In genomic region chr2:25877736-25878268, GRCm38 (mm10) we compare ENCODE assay signal across 9 mouse cellular contexts. TPM values are rescaled to one million over a fixed set of nuclear protein-coding genes. Genes with fewer than 3 reads are reported as not detected.
DNase-seq lines count a peak whose midpoint lies in the region; ATAC-seq and TF ChIP-seq lines count a peak whose summit lies in the region.
"Had no signal": no experiment of that assay in that cellular context is flagged by ENCODE, and none has a peak within 500 bp of the region (broad histone marks: within the 10 kb centered on the region; RNA-seq: fewer than 3 reads in every experiment).

No protein-coding gene starts in this region.

- intact Hi-C loops in left cerebral cortex, postnatal 4 days (cut with DNase I): no loop called here

- no peak overlapping the region for H3K27ac ChIP-seq in embryonic facial prominence, embryonic 13.5 days

- 3% methylated on average over 46 of the region's 49 CpGs for WGBS in embryonic facial prominence, embryonic 13.5 days

- H3K9me3 ChIP-seq in E14TG2a.4 (ENCODE audit: low read length): no peaks in the 10 kb centered on the region
- H3K9me3 ChIP-seq in embryonic facial prominence, embryonic 13.5 days: peaks cover 3% of the 10 kb centered on the region; the same call in 1 of the 2 replicates

- H3K4me3 ChIP-seq in E14TG2a.4 (replicated peaks; ENCODE audit: low read length): peak overlapping the region; percentile 80
- H3K4me3 ChIP-seq in embryonic facial prominence, embryonic 13.5 days: peak overlapping the region; percentile 47

- DNase-seq in adrenal gland, postnatal 10 days: peak; percentile 29
- no peak for DNase-seq in adrenal gland, adult 8-10 months
- peak; percentile 22 for DNase-seq in left cerebral cortex, postnatal 4 days
- DNase-seq in right cerebral cortex, postnatal 10 days (ENCODE audit: low spot score in 2 of 2): peak; percentile 60 to 64
- no peak for DNase-seq in adipocyte (ENCODE audit: low spot score)
- no peak for DNase-seq in embryo, embryonic 10 days (ENCODE audit: low spot score)

- peaks cover 66% of the 10 kb centered on the region for H3K27me3 ChIP-seq in E14TG2a.4 (ENCODE audit: insufficient read depth, low read length)
- peaks cover 48% of the 10 kb centered on the region for H3K27me3 ChIP-seq in embryonic facial prominence, embryonic 13.5 days

- ATAC-seq in embryonic facial prominence, embryonic 13.5 days (ENCODE audit: insufficient number of reproducible peaks, insufficient read depth, low FRiP score, low TSS enrichment, low read depth): no peak

- no peaks in the 10 kb centered on the region for H3K36me3 ChIP-seq in E14TG2a.4 (ENCODE audit: insufficient read depth, low read length)
- no peaks in the 10 kb centered on the region for H3K36me3 ChIP-seq in embryonic facial prominence, embryonic 13.5 days

- peak overlapping the region; percentile 77 for H3K4me2 ChIP-seq in embryonic facial prominence, embryonic 13.5 days

- H3K4me1 ChIP-seq in E14TG2a.4 (replicated peaks; ENCODE audit: low read depth, low read length): peaks cover 17% of the 10 kb centered on the region
- peaks cover 6% of the 10 kb centered on the region for H3K4me1 ChIP-seq in embryonic facial prominence, embryonic 13.5 days

- no peak for TF ChIP-seq CTCF in E14TG2a.4 (conservative IDR thresholded peaks at IDR 0.05; ENCODE audit: low read length)

- H3K9ac ChIP-seq in embryonic facial prominence, embryonic 13.5 days: peak overlapping the region; percentile 67; the same call in 1 of the 2 replicates

RNA-seq across cellular contexts. Expression of gene Kcnt1, which starts 14.3 kb away (rescaled TPM):
- total RNA-seq in adrenal gland, postnatal 10 days (2021): 1 to 10 TPM; 4.0 to 7.2 TPM
- total RNA-seq in adrenal gland, adult 8-10 months (2022): 10 to 100 TPM in 2 of 4 experiments, 1 to 10 TPM in 2; 1.8 to 12.1 (median 8.0) TPM
- polyA plus RNA-seq in embryonic facial prominence, embryonic 13.5 days (2015; fragmentation: Nextera tagmentation; extraction: Ambion mirVana): 0.34 and 0.37 TPM in 2 replicates
- total RNA-seq in left cerebral cortex, postnatal 4 days (2021): 10 to 100 TPM; 62.7 to 81.2 TPM

RNA-seq across cellular contexts. Expression of gene Sohlh1, which starts 30.8 kb away (rescaled TPM):
- total RNA-seq in adrenal gland, postnatal 10 days (2021): not detected
- total RNA-seq in adrenal gland, adult 8-10 months (2022): not detected
- polyA plus RNA-seq in embryonic facial prominence, embryonic 13.5 days (2015; fragmentation: Nextera tagmentation; extraction: Ambion mirVana): not detected in 2 replicates
- not detected for total RNA-seq in left cerebral cortex, postnatal 4 days (2021)
- total RNA-seq: liver, adult 2 months had no signal
- polyA plus RNA-seq: liver, adult 2 months had no signal

RNA-seq across cellular contexts. Expression of gene Lcn9, which starts 54.8 kb away (rescaled TPM):
- not detected for total RNA-seq in adrenal gland, postnatal 10 days (2021)
- not detected for total RNA-seq in adrenal gland, adult 8-10 months (2022)
- not detected in 2 replicates for polyA plus RNA-seq in embryonic facial prominence, embryonic 13.5 days (2015; fragmentation: Nextera tagmentation; extraction: Ambion mirVana)
- not detected for total RNA-seq in left cerebral cortex, postnatal 4 days (2021)
- total RNA-seq: liver, adult 2 months had no signal
- polyA plus RNA-seq: liver, adult 2 months had no signal

Comparison
In these comparisons a context has a peak if more than half of its experiments do, and no peak if none do; other contexts are left out.
1. DNase-seq: peak in adrenal gland, postnatal 10 days (single experiment), left cerebral cortex, postnatal 4 days (single experiment) and right cerebral cortex, postnatal 10 days (2 of 2); none in adrenal gland, adult 8-10 months (single experiment), adipocyte (single experiment) and embryo, embryonic 10 days (single experiment).
2. RNA of gene Kcnt1, which starts 14.3 kb away (total RNA-seq): 62.7 to 81.2 TPM in left cerebral cortex, postnatal 4 days; 1.8 to 12.1 TPM in adrenal gland, adult 8-10 months and 4.0 to 7.2 TPM in adrenal gland, postnatal 10 days; every median in the first group is over 4 times any median in the second.